Mouse (Mus musculus): ENCODE data around the gene Abcf3.
A peak's percentile ranks its signal among the peaks of the same experiment; 100 is the strongest.

The Abcf3 gene

DNA sequence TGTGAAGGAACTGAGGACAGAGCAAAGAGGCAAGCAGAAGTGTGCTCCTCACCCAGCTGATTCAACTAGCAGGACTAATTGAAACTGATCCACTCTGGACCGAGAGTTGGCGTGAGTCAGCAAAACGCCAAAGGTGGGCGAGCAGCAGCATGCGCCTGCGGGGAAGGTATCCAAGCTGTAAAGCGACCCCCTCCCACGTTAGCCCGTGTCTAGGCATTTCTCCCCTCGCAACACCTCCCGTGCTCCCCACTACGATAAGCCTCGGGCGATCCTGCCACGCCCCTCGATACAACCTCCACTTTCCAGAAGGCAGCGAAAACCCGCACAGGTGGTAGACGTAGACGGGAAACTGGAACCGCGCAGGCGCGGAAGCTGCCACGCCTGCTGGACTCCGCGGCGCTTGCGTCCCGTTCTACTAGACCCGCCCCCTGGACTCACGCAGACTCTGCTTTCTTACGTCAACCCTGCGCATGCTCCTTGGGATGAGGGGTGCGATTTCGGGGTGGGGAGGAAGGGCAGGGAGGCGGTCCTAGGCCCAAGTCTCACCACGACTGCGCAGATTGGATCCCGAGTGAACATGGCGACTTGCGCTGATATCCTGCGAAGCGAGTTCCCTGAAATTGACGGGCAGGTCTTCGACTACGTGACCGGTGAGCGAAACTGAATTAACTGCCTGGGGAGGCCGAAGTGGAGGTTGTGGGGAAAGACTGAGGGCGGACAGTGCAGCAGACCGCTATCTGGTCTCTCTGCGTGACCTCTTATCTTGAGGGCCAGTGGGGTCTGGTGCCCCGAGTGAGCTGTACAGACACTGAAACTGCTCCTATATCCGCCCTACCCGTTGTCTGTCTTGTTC is at the start of gene Abcf3:
Abcf3 (plus strand) TSS at position 482 of the 853 bp plus-strand sequence.
- DNase-seq (ENCODE audit: low read depth in 2 of 2, low spot score in 2 of 2): peak; percentile 96 to 97

GRCm38 (mm10) chr16:20498677-20499475 is 49.5 kb upstream of the Abcf3 start, which contains the start of gene Eif2b5:
Eif2b5 (plus strand) TSS chr16:20498817.
- DNase-seq (ENCODE audit: low read depth in 2 of 2, low spot score in 2 of 2): peak; percentile 79 to 82

GRCm38 (mm10) chr16:20506000-20506399 is 42.4 kb upstream of the Abcf3 start:
- DNase-seq (ENCODE audit: low read depth in 2 of 2, low spot score in 2 of 2): no peak

DNA sequence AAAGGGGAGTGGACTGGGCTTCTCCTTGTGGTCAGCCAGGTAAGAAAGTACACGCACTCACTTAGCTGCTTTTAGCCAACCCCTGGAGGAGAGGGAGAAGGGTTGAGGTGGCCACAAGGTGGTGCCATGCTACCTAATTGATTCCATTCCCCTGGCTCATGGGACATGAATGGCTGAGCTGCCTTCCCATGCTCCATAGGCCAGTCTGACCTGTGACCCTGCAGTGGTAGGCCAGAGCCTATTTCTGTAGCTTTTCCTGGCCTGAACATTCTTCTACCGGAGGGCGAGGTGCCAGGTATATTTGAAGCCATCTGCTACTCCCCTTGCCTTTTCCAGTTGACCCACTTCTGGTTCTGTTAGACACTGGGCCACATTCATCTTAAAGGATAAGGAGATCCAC is 39.0 kb upstream of the Abcf3 start:
- DNase-seq (ENCODE audit: low read depth in 2 of 2, low spot score in 2 of 2): no peak

- DNase-seq (ENCODE audit: low read depth in 2 of 2, low spot score in 2 of 2): no peak
Observed at GRCm38 (mm10) chr16:20511277-20511847, 37.0 kb upstream of the Abcf3 start.

GRCm38 (mm10) chr16:20516032-20516431 is 32.3 kb upstream of the Abcf3 start:
- no peak for DNase-seq (ENCODE audit: low read depth in 2 of 2, low spot score in 2 of 2)

GRCm38 (mm10) chr16:20516726-20517201 is 31.6 kb upstream of the Abcf3 start, which contains the start of gene Dvl3:
Dvl3 (plus strand) TSS chr16:20516982.
- DNase-seq (ENCODE audit: low read depth in 2 of 2, low spot score in 2 of 2): peak; percentile 48

- peak; percentile 16 to 26 for DNase-seq (ENCODE audit: low read depth in 2 of 2, low spot score in 2 of 2)
Observed at GRCm38 (mm10) chr16:20517216-20517615, 31.2 kb upstream of the Abcf3 start.

DNA sequence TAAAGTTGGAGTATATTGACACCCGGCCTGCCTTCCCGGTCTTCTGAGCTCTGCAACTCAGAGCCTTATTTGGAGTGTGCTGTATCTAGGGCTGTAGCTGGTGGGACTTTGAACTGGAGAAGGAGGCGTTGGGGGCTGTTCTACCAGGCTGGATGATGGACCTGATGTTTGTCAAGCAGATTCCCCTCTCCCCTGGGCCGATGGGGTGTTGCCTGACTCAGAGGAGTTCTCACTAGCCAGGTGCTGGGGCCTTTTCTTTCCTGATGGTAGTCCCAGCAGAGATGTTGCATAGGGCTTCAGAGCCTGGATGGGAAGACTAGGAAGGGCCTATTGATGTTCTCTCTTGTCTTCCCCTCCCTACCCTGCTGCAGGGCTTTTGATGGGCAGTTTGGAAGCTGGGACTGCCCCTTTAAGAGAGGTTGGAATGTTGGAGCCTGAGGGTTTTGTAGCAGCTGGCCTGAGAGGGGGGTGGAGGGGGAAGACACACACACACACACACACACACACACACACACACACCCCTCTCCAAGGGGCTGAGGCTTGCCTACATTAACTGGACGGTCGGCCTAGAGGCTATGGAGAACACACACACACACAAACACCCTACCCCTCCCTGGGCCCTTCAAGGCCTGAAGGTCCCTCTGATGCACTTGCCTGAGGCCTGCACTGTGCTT is 30.5 kb upstream of the Abcf3 start:
- peak in 1 of 2 experiments; percentile 8 for DNase-seq (ENCODE audit: low read depth in 2 of 2, low spot score in 2 of 2)

GRCm38 (mm10) chr16:20523886-20524285 is 24.5 kb upstream of the Abcf3 start:
- DNase-seq (ENCODE audit: low read depth in 2 of 2, low spot score in 2 of 2): no peak

DNA sequence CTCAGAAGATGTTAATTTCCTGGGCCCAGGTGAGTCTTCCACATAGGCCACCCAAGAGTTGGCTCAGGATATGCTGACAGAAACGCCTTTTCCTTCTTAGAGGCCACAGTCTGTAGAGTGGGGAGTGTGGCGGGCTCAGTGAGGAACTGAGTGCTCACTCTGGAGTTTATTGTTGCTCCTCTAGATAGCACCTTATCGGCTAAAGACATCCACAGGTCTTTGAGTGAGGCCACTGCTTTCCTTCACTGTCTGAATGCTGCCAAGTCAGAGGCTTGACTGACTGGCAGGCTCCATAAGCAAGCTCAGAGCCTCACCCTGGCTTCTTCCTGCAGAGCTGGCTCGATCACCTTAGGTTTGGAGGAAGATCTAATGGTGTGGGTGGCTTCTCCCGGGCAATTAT is 19.6 kb upstream of the Abcf3 start:
- no peak for DNase-seq (ENCODE audit: low read depth in 2 of 2, low spot score in 2 of 2)

GRCm38 (mm10) chr16:20529375-20529774 is 19.0 kb upstream of the Abcf3 start:
- DNase-seq (ENCODE audit: low read depth in 2 of 2, low spot score in 2 of 2): no peak

- DNase-seq (ENCODE audit: low read depth in 2 of 2, low spot score in 2 of 2): no peak
Observed at GRCm38 (mm10) chr16:20530941-20531340, 17.4 kb upstream of the Abcf3 start.

GRCm38 (mm10) chr16:20534617-20535295 is 13.6 kb upstream of the Abcf3 start:
- DNase-seq (ENCODE audit: low read depth in 2 of 2, low spot score in 2 of 2): no peak

DNA sequence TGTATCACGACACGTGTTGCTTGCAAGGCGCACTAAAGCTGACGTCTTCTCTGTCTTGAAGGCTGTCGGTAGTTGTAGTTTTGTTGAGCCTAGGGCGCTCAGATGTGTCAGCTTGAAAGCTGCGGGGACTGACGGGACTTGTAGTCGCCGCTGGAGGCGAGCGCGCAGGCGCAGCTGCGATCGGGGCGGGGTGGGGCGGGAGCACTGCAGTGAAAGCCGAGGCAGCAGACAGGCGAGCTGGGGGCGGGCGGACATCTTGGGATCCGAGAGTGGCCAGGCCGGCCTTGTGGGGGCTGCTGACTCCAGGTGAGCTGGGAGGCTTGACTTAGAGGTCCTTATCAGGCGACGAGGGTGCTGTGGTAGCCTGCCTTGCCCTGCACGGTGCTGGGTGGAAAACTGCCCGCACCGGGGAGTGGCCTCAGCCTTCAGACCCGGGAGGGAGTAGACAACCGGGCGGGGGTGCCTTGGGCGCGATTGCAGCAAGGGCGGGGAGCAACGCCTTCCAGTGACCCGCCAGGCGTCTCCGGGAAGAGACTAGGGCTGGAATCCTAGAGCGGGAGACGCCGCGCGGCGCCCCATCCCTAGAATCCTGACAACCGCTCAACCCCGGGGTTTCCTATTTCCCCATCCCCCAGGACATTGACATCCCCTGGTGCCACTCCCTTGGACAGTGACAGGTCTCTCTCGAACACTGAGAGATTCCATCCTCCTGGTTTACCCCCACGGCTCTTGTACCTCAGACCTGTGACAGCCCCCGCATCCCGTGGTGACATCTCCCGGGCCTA is 12.9 kb upstream of the Abcf3 start, which contains the start of gene Ap2m1:
Ap2m1 (plus strand) TSS at position 183 of the 785 bp plus-strand sequence.
- peak; percentile 91 for DNase-seq (ENCODE audit: low read depth in 2 of 2, low spot score in 2 of 2)

DNA sequence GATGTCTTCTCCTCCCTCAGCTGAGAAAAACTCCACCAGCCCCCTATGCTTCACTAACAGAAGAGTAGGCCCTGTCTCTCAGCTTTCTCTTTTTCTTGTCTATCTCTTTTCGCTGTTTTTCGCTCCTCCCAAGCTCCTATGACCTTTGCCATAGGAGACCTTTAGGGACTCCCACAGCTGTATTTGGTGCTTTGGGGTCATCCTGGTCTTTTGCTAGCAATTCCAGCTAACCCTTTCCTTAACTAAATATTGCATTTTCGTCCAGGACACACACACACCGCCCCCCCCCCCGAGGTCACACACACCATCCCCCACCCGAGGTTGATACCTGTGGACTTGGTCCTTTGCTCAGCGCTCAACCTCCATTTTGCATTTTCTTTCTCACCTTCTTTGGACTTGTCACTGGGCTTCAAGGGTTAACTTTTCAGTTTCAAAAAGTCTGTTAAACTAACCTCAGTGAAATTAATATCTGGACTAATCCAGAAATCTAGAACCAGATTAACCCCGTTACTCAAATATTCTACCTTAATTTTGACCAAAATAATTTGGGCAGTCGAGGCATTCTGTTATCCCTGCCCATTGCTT is 12.2 kb upstream of the Abcf3 start:
- no peak for DNase-seq (ENCODE audit: low read depth in 2 of 2, low spot score in 2 of 2)

DNA sequence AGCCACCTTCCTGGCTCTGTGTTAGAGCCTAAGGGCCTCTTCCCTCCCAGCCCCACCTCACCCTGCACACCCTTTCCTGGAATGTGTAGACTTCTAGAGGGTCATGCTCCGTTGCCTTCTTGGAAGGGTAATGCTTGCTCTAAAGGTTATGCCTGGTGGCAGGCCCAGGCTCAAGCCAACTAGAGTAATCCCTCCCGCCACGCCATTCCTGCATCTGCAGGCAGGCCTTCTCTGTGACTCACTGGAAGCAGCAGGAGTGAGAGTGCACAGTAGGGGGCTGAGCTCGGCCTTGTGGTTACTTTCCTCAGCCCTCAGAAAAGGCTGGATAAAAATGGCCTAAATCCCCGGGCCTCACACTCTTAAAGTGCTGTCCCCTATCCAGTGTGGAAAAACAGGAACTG is 11.3 kb upstream of the Abcf3 start:
- no peak for DNase-seq (ENCODE audit: low read depth in 2 of 2, low spot score in 2 of 2)

DNA sequence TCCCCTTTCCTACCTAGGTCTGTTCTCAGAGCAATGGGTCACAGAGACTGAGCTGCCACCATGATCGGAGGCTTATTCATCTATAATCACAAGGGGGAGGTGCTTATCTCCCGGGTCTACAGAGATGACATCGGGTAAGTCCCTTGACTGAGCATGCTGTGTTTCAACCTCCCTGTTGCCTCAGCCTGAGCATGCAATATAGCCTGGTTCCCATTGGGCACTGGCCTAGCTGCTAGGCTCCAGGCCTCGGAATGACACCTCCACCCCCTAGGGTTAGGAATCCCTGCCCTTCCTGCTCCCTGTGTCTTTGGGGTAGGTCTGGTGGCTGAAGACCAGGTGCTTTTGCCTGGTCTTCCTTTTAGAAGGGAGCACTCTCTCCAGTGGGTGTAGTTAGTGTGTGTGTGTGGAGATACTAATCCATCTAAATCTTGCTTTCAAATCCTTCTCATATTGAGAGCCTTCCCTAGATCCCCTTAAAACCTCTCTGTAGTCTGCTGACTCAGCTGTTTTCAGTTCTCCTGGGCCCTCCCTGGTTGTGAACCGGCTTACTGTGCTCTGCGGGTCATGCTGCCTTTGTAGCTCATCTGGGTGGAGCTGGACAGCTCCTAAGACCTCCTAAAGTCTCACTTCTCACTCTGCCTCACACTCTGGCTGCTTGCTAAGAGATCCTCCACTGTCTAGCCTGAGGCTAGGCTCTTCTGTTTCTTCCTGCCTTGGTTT is 10.6 kb upstream of the Abcf3 start:
- DNase-seq (ENCODE audit: low read depth in 2 of 2, low spot score in 2 of 2): no peak
